Mouse (Mus musculus) kidney, adult 18-20 months (tissue): ENCODE data around the gene Eif5b.

Experiments used
- DNase-seq: peaks from one replicate; pipeline ENCODE4 v3.0.0; 2021

Gene Eif5b

DNA sequence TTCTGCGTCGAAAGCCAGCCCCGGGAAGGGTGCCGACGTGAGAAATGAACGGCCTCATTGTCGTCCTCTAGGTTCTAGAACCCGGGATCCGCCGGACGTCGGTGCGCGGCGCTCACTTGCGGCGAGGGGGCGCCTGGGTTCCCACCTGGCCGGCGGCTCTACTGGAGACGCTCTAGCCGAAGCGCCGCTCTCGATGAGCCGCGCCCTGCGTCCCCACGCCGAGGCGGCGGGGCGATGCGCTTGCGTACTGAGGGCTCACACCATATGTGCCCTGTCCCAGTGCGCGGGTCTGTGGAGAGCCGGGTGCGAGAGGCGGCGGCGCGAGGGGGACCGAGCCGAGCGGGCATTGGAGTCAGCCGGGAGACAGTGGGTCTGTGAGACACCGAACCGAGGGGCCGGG, at the start of gene Eif5b, which contains the start of gene Txndc9:
Eif5b (plus strand) TSS at position 144 of the 400 bp plus-strand sequence.
Txndc9 (minus strand) TSS at position 27 of the 400 bp plus-strand sequence.
- DNase-seq = peak; percentile 94

DNA sequence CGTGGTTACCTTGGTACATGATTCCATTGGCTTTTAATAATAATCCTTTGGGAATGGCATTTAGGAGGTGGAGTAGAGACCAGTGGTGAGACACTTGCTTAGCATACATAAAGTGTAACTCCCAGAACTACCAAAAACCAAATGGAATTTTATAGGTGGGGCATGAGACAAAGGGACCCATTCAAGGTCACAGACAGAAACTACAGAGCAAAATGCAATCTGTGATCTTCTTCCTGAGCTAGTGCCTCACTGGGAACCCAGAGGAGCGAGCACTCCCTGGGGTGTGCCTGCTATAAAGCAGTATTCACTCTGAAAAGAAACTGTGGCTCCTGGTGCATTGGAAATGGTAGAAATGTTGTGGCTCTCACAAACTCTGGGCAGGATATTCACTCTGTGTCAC, 48.9 kb upstream of the Eif5b start:
- DNase-seq = no peak

DNA sequence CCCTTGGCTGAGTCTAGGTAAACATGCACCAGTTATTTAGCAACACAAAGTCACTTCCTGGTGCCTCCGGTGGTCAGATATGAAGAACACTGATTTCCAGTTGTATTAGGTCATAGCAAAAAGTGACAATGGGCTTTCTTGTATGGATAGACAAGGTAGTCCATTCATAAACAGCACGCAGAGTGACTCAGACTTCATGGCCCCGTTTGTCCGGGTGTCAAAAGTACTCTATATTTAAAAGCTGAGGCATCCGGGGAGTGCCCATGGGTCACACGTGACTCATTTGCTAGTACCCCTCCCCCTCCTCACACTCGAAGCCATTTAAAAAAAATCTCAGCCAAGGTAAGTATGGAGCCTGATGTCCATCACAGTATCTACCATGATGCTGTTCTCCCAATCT, 43.0 kb upstream of the Eif5b start:
- DNase-seq = no peak

DNA sequence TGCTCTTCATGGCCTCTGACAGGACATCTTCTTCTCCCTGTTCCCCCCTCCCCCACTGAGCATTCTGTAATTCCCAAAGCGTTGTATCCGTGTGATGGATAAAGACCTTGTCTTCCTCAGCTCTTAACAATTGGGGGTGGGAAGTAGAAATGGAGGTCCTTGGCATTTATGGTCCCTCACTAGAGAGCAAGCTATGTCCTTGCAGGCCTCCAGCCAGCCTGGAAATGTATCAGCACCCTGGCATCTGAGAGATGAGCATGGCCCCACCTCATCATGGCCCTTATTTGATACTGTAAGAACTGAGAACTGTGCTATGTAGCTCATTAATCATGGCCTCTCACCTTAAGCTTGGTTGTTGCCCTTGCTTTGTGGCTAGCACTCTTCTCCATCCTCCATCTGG, 42.6 kb upstream of the Eif5b start:
- no peak for DNase-seq

DNA sequence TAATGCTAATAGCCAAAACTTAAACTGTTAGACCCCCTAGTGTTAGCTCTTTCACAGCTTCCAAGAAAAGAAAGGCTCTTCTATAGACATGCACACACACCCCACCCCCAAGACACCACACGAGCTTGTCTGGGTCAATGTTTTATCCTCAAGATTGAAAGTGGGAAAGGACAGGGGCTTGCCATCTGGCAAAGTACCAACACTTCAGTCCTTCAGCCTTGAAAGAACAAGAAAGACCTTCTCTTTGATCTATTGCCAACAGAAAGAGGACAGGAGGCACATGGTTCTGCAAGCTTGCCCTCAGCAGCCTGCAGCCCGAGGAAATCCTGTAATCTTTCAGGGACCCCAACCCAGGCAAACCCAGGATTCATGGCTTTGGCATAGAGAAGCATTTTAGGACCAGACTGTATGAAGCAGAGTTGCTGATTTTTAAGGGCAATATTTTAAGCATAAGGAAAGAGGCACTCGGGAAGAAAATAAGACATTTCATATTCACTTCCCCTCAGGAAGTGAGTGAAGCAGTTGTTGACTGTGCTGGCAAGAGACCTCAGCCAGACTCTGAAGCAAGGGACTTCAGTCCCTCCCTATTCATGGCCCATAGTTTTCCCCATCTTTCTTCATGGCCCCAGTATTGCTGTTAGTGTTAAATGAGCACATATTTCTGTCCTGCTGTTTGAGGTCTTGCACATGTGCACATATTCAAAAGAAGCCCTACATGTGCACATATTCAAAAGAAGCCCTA, 40.9 kb upstream of the Eif5b start:
- DNase-seq = no peak

DNA sequence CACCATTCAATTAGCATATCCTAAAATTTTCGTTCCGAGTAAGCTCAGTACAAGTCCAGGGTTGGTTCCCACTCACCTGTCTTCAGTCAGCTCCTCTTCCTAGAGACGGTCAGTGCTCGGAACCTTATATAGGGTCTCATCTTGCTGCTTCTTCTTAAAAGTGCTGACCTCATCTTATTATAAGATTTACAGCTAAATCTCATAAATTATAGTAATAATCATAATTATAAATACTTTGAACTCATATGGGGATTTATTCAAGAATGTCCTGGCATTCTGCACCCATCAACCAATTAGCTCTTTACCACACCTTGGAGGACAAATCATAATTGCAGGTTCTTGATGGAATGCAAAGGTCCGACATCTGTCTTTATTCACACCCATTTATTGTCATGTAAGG, 40.2 kb upstream of the Eif5b start, which contains the start of gene Lyg1:
Lyg1 (minus strand) TSS at position 101 of the 400 bp plus-strand sequence.
- DNase-seq = no peak

DNA sequence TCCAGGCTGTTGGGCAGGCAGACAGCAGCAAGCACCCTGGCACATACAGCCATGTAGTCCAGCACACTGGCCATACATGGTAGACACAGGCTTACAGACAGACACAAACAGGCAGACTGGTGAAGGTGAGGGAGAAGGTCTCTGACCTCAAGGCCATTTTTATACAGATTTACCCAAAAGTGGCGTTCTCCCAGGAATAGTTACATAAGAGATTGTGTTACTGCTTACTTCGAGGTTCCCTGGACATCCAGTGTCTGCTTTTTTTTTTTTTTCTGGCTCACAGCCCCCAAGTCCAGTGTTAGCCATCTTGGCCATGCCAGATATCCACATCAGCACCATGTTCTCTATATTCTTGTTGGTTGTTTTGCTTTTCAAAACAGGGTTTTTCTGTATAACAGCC, 39.3 kb upstream of the Eif5b start:
- DNase-seq = no peak

DNA sequence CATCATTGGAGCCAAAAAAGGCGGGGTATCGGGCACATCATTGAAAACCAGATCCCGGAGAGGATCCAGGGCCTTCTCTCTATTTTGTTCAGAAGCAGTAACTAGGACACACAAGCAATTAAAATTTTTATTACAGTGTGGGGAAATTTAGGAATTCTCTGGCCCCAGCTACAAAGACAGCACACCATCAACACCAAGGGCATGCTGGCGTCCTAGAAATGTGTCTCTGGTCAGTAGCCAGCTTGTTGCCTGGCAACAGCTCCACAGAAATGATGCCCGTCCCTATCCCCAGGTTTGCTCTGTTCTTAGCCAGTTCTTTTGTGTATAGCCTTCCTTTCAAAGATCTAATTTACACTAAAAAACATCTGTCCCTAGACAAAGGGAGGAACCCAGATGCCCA, 38.3 kb upstream of the Eif5b start:
- DNase-seq = no peak

DNA sequence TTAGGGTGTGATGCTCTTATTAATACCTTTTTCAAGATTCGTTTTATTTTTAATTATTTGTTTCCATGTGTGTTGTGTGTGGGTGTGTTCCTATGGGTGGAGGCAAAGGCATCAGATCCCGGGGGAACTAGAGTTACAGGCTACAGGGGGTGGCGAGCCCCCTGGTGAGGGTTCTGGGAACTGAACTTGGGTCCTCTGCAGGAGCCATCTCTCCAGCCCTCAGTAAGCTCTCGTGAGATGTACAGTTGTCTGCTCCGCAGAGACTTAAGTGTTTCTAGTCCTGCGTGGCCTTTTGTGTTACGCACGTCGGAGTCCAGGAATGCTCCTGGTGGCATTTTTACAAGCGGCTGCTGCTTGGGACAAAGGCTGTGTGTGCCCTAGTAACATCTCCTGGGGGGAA, 32.2 kb upstream of the Eif5b start:
- no peak for DNase-seq

DNA sequence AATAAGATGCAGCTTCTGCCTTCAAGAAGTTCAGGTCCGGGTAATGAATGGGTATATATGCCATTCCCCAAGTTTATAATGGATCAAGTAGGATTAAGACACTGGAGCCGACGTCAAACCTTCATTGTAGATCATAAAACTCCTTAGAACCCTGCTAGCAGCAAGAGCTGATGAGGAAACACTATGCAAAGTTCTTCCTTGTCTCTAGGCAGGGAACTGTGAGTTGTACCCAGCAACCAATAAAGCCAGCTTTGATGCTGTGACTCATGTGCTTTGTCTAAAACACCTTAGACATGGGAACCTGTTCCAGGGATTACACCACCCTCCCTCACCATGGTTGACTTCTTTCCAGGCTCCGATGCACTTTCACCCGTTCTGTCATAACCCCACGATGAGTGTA, 29.1 kb upstream of the Eif5b start:
- no peak for DNase-seq

DNA sequence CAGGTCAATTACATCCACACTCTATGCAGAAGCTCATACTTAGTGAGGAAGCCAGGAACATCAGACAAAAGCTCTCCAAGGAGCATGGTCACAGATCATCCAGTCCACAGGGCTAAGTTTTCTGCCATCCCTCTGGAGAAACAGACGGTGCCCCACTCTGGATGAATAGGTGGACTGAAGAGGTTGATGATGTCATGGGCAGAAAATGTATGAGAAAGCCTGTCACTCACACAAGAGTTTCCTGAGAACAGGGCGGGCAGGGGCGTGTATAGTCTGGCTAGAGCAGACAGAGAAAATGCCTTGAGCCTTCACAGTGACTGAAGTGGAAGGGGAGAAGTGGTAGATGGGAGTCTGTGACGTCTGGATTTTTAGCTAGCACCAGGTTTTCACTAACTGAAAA, 26.3 kb upstream of the Eif5b start:
- DNase-seq = no peak

DNA sequence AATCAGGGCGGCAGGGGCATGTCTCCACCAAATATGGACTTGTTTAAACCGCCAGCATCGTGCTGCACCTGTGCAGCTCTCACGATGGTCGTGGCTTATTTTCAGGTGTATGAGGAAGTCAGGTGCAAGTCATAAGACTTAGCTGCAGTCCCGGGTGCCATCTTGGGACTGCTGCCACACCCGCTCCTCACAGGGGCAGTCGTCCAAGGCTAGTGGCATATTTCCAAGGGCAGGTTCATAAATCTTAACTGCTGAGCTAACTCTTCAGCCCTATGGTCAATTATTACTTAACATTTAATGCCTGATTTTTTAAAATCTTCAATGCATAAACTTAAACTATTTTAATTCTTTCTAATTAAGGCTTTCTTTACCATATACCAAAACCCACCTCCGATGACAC, 21.1 kb upstream of the Eif5b start:
- peak; percentile 69 for DNase-seq

DNA sequence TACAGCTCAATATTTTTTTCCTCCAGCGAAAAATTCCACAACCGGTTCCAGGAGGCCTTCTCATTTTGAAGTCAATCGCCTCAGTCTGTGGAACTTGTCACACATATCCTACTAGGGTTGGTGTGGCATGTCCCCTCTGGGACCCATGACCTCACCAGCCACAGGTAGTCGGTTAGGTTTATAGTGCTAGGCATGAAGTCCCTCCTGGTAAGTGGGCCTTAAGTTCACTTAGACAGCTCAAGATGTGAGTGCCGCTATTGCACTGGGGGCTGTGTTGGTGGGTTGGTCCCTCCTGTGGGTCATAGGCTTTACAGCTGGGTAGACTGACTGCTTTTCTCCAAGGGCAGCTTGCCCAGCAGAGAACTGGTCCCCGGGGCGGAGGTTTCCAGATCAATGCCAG, 20.5 kb upstream of the Eif5b start:
- DNase-seq = no peak

DNA sequence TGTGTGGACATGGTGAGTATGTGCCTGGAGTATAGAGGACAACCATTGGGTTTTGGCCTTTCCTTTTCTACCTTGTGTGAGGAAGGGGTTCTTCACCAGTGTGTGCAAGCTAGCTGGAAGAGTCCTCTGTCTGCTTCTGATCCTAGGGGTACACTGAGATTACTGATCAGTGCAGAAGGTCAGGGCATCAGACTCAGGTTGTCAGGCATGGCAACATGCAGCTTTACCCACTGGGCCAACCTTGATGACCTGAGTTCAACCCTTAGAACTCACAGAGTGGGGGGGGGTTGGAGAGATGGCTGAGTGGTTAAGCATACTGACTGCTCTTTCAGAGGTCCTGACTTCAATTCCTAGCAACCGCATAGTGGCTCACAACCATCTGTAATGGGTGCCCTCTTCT, 13.5 kb upstream of the Eif5b start:
- DNase-seq = no peak

DNA sequence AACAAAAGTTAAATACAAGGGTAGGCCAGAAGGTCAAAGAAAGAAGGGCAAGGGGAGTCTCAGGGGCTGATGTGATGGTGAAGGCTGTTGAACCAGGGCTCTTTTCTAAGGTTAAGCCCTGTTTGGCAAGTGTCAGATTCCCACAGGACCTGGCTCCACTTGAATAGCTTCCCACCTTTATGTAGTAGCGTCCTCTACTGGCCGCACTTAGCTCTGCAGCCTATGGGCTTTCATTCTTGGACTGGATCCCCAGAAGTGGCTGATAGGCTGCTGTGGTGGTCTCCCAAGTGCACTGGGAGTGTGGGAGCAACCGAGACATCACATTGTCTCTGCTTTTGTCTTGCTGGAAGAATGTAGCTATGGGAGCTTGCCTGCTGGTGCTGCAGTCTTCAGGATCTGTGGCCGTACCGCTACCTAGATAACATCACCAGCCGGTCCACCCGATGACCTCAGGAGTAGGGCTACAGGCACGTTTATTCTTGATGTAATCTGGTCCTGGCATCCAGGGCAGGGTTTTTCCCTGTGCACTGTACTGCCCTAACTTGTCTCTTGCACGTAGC, 12.0 kb upstream of the Eif5b start:
- peak; percentile 33 for DNase-seq

DNA sequence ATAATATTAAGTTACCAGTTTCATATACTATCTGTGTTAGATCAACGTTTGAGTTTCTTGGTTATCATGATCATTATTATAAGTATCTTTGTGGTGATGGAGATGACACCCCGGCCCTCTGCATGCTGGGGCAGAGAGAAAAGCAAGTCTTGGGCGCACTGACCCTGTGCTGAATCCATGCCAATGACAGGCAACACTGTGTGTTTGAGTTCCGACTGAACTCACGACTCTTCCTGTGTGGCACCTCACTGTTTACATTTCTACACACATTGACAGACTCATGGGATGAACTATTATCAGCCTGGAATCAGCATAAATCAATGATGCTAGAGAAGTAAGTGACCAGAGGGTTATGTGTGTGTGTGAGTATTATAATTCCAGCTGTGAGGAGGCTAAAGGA, 10.0 kb upstream of the Eif5b start:
- DNase-seq = no peak

DNA sequence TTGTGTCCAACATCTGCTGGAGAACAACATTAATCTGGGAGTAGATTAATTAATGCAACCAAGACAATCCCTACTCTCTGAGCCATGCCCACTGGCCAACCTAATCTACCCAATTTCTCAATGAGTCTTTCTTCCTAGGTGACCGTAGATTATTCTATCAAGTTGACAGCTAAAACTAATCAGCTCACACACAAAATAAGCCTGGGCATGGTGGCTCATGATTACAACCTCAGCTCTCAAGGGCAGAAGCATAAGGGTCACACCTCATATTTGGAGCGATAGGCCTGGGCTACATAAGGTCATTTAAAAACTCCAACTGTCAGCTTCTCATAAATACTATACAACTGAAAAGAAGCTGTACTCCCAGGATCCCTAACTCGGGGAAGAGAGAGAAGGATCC, 1.6 kb upstream of the Eif5b start:
- no peak for DNase-seq

DNA sequence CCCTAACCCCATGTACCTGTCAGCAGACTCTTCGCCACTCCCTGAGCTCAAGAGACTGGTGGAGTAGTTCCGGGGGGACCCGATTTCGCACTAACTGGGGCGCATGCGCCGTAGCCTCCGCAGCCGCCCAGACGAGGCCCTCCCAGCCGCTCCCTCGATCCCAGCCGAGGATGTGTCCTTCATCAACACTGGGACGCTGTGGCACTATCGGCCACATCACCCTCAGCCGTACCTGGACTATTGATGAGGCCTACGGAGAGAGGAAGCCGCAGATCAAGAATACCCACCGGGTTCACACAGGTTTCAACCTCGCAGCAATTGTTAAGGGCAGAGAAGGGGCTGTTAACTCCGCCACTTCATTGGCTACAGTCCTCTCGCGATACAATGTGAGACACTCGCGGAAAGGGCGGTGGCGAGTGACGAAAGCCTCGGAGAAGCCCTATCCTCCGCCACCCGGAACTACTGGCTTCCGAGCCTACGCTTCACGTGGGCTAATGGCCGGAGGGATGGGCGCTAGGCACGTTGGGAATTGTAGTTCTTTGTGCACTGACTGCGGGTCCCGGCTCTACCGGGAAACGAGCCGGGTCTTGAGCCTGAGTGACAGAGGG, 829 bp upstream of the Eif5b start:
- peak; percentile 98 for DNase-seq

DNA sequence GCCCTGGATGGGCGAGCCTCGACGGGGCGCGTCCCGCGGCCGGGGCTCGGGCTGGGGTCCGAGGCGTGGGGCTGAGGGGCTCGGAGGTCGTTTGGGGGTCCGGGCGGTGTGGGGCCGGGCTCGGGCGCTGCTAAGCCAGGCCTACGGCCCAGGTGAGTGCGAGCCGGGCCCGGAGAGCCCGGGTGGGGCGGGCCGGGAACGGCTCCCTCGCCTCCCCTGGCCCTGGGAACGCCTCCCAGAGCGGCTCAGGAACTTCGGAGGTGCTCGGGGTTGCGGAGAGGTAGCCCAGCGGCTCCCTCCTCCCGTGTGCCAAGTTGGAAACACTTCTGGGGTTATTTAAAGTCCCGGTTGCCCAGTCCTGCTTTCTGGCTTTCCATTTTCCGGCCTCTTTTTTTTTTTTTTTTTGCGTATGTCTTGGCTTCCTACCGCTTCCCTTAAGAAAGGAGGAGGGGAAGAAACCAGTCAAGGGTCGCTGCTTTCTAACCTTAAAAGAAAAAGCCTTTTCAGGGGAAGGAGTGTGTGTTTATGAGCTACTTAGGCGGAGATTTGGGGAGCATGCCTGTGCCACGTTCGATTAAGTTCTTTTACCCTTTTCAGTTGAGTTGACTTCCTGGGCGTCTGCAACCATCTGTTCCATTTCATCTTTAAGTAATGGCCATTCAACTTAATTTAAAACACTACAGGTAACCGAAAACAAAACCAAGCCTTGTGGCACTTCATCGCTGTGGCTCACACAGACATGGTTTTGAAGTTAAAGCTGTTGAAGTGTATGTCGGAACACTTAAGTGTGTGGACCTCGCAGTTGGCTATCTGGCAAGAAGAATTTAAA, 775 bp downstream of the Eif5b start:
- DNase-seq = no peak

DNA sequence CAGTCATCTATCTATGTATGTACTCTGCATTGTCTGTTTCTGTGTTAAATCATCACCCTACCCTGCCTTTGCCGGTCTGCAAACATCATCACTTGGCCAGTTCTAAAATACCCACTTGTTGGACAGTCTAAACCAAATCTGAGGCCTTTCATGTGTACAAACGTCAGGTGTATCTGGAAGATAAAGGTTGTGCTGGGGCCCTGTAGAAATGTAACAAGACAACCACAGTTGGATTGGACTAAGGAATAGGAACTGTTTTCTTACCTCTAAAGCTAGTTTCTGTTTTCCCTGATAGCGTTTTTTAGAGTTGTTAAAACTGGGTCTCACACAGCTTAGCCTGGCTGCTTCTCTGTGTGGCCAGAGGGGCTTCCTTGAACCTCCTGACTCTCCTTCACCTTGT, 1.7 kb downstream of the Eif5b start:
- no peak for DNase-seq

DNA sequence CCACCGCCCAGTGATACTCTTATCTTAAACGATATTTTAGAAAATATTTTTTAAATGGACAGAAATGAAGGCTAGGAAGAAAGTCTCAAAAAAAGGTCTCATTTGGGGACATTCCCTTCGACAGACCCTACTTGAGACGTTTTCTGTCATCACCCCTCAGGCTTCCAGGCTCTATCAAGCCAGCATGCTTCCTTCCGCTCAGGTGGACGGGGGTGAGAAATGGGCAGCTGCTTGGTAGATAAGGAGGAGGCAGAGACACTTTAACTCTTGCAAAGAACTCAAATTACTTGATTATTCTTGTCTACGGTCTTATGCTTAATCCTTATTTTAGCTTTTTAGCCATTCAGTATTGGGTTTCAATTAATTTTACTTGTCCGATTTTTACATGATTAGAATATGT, 3.0 kb downstream of the Eif5b start:
- DNase-seq = no peak

DNA sequence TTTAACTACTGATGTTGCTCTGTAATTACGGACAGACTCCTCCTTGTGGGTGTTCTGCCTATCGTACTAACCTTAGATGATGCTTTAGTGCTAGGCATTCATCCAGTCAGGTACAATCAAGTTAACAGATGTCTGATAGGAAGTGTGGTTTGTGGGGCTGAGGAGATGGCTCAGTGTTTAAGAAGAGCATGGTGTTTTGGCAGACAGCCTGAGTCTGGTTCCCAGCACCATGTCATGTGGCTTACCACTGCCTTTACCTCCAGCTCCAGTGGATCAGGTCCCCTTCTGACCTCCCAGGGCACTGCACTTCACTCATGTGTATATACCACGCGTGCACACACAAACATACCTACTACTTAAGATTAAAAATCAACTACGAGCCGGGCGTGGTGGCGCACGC, 4.1 kb downstream of the Eif5b start:
- no peak for DNase-seq

DNA sequence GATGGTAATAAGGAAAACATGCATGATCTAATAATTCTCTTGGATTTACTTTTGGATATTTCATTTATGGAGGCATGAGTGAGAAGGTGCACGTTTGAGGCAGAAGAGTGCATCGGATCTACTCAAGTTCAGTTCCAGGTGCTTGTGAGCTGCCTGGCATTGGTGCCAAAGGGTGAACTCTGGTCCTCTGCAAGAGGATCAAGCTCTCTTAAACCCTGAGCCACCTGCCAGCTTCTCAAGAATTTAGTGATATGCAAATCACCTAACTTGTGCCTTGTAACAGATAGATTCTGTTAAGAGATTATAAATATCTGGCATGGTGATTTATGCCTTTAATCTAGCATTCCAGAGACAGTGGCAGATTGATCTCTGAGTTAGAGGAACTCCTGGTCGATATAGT, 5.2 kb downstream of the Eif5b start:
- no peak for DNase-seq

DNA sequence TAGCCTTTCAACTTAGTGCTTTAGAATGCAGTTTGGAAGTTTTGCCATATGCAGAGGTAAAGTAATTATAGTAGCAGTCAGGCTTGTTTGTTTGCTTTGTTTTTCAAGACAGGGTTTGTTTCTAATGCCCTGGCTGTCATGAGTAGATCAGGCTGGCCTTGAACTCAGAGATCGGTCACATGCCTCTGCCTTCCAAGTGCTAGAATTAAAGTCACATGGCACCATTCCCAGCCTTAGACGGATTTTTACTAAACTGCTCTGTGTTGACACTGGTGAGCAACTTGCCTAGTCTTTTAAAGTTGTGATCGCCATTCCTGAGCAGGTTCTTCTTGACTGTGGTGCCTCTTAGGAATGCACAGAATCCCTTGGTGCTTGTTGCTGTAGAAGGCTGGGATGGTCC, 8.9 kb downstream of the Eif5b start:
- DNase-seq = no peak
